Mouse (Mus musculus): Measurements from ENCODE around the gene Efnb2.

The Efnb2 gene

GRCm38 (mm10) chr8:8611928-8612327, 49.1 kb downstream of the Efnb2 start:
- no peak for DNase-seq

- DNase-seq = no peak
Measured at GRCm38 (mm10) chr8:8609791-8610190, 51.3 kb downstream of the Efnb2 start.

- no peak for DNase-seq
Measured at GRCm38 (mm10) chr8:8609141-8609540, 51.9 kb downstream of the Efnb2 start.

GRCm38 (mm10) chr8:8605621-8606020, 55.4 kb downstream of the Efnb2 start:
- DNase-seq = no peak

GRCm38 (mm10) chr8:8603875-8604274, 57.2 kb downstream of the Efnb2 start:
- DNase-seq = no peak

GRCm38 (mm10) chr8:8602616-8603461, 58.2 kb downstream of the Efnb2 start:
- no peak for DNase-seq

GRCm38 (mm10) chr8:8599931-8600330, 61.1 kb downstream of the Efnb2 start:
- no peak for DNase-seq

- DNase-seq = no peak
Measured at GRCm38 (mm10) chr8:8597434-8597833, 63.6 kb downstream of the Efnb2 start.

- no peak for DNase-seq
Measured at GRCm38 (mm10) chr8:8595831-8596611, 65.0 kb downstream of the Efnb2 start.

- DNase-seq = no peak
Measured at GRCm38 (mm10) chr8:8593812-8594211, 67.2 kb downstream of the Efnb2 start.

GRCm38 (mm10) chr8:8593371-8593770, 67.7 kb downstream of the Efnb2 start:
- DNase-seq = no peak

GRCm38 (mm10) chr8:8592331-8592730, 68.7 kb downstream of the Efnb2 start:
- DNase-seq = no peak

- DNase-seq = no peak
Measured at GRCm38 (mm10) chr8:8583981-8584377, 77.1 kb downstream of the Efnb2 start.

GRCm38 (mm10) chr8:8583290-8583980, 77.6 kb downstream of the Efnb2 start:
- no peak for DNase-seq

- DNase-seq = no peak
Measured at GRCm38 (mm10) chr8:8577770-8578303, 83.2 kb downstream of the Efnb2 start.

- DNase-seq = no peak
Measured at GRCm38 (mm10) chr8:8576833-8577232, 84.2 kb downstream of the Efnb2 start.

GRCm38 (mm10) chr8:8576286-8576685, 84.8 kb downstream of the Efnb2 start:
- DNase-seq = no peak

- no peak for DNase-seq
Measured at GRCm38 (mm10) chr8:8574521-8575499, 86.2 kb downstream of the Efnb2 start.

GRCm38 (mm10) chr8:8572272-8572671, 88.8 kb downstream of the Efnb2 start:
- no peak for DNase-seq

GRCm38 (mm10) chr8:8571625-8572215, 89.3 kb downstream of the Efnb2 start:
- DNase-seq = no peak

GRCm38 (mm10) chr8:8569280-8569679, 91.8 kb downstream of the Efnb2 start:
- no peak for DNase-seq

Data from right cerebral cortex, postnatal 4 days (tissue).